Mouse (Mus musculus) CD4-positive, CD25-positive, alpha-beta regulatory T cell, adult 4 months (primary cell): ENCODE data around the gene St3gal6. TPM values are rescaled to one million over a fixed set of nuclear protein-coding genes. Genes with fewer than 3 reads are reported as not detected.

Experiments
- ATAC-seq: one replicate; pipeline ENCODE4 v1.8.0; 2017
- polyA plus RNA-seq, 2 experiments: library from polyadenylated mRNA; unstranded; fragments of 100-300 nt; shearing (Covaris generic); gene quantifications; one replicate each; pipeline ENCODE4 v1.2.1; 2017

Gene St3gal6
- polyA plus RNA-seq, 2 experiments from 2014 or later, result 5.7 to 9.5 TPM

- no peak for ATAC-seq
These were observed 102.2 kb downstream of the St3gal6 start for GRCm38 (mm10) chr16:58421696-58422354.

Other genes with a start within 250 kb of the St3gal6 start
- gene Dcbld2, start 115.8 kb downstream of the St3gal6 start, polyA plus RNA-seq, result under 1 TPM; 0.34 to 0.42 TPM
- not detected for gene Gm813, start 92.7 kb upstream of the St3gal6 start, polyA plus RNA-seq
- not detected for gene E330017A01Rik, start 114.5 kb upstream of the St3gal6 start, polyA plus RNA-seq
- gene Cpox, start 146.0 kb upstream of the St3gal6 start, polyA plus RNA-seq, result 10 to 100 TPM; 48.3 to 55.6 TPM
- 10 to 100 TPM; 35.4 to 55.3 TPM for gene Gpr15, start 194.8 kb upstream of the St3gal6 start, polyA plus RNA-seq
- 100 to 1,000 TPM; 201 to 243 TPM for gene Cldnd1, start 203.7 kb upstream of the St3gal6 start, polyA plus RNA-seq
- gene Olfr172, start 238.9 kb upstream of the St3gal6 start, polyA plus RNA-seq, result under 1 TPM; 0.28 to 0.61 TPM